Mouse (Mus musculus) MEL (cell line): ENCODE measurements around the gene Homez. TPM values are rescaled to one million over a fixed set of nuclear protein-coding genes. Genes with fewer than 3 reads are reported as not detected.

ENCODE experiments used
- DNase-seq: peaks from one replicate; pipeline ENCODE4 v3.0.0; 2011; ENCODE audit warnings: low read depth, low spot score
- H3K27ac ChIP-seq: 2 replicates; pipeline ENCODE4 v1.5.1; 2012; ENCODE audit warnings: low read depth, mild to moderate bottlenecking, control low read depth, low read length, moderate library complexity; ENCODE audit not compliant: control insufficient read depth
- H3K27me3 ChIP-seq, 2 experiments: fragments of 150-350 bp in 1 of 2; sonication (generic) in 1 of 2; 2 replicates each; pipeline ENCODE4 v1.6.1; 2012; ENCODE audit warnings: low read length in 2 of 2, mild to moderate bottlenecking in 2 of 2, improper control_type of control experiment in 1 of 2, moderate library complexity in 1 of 2; ENCODE audit not compliant: insufficient read depth in 2 of 2, control insufficient read depth in 1 of 2
- H3K36me3 ChIP-seq, 2 experiments: 2 replicates each; pipeline ENCODE4 v1.6.1; 2012 to 2014; ENCODE audit warnings: low read length in 2 of 2, improper control_type of control experiment in 1 of 2, inconsistent platforms in 1 of 2, mild to moderate bottlenecking in 1 of 2; ENCODE audit not compliant: insufficient read depth in 2 of 2, control insufficient read depth in 1 of 2
- H3K4me1 ChIP-seq, 2 experiments: fragments of 150-350 bp in 1 of 2; sonication (generic) in 1 of 2; 2 replicates each; pipeline ENCODE4 v1.6.1; 2012; ENCODE audit warnings: low read length in 2 of 2, improper control_type of control experiment in 1 of 2, mild to moderate bottlenecking in 1 of 2; ENCODE audit not compliant: insufficient read depth in 2 of 2, control insufficient read depth in 1 of 2
- H3K4me3 ChIP-seq, 2 experiments: fragments of 150-350 bp in 1 of 2; sonication (generic) in 1 of 2; 2 replicates each; pipeline ENCODE4 v1.5.1; 2012; ENCODE audit warnings: low read depth in 2 of 2, low read length in 2 of 2, mild to moderate bottlenecking in 2 of 2, moderate library complexity in 2 of 2, control low read depth in 1 of 2, improper control_type of control experiment in 1 of 2; ENCODE audit not compliant: control insufficient read depth in 1 of 2, insufficient read depth in 1 of 2
- H3K79me2 ChIP-seq: 2 replicates; pipeline ENCODE4 v1.6.1; 2012; ENCODE audit warnings: mild to moderate bottlenecking, low read length, moderate library complexity; ENCODE audit not compliant: control insufficient read depth, poor library complexity, insufficient read depth
- H3K9ac ChIP-seq: 2 replicates; pipeline ENCODE4 v1.6.1; 2012; ENCODE audit warnings: low read depth, mild to moderate bottlenecking, control low read depth, low read length, moderate library complexity; ENCODE audit not compliant: control insufficient read depth, poor library complexity, severe bottlenecking
- H3K9me3 ChIP-seq: fragments of 150-350 bp; sonication (generic); replicated peaks from 2 replicates; pipeline ENCODE4 v1.6.1; 2012; ENCODE audit warnings: mild to moderate bottlenecking, low read length, improper control_type of control experiment, moderate library complexity; ENCODE audit not compliant: insufficient read depth
- CHD2 ChIP-seq: IDR thresholded peaks from 2 replicates; pipeline ENCODE4 v1.6.1; 2011; ENCODE audit warnings: low read length, improper control_type of control experiment
- CTCF ChIP-seq, 3 experiments: IDR thresholded peaks in 2 of 3; conservative IDR thresholded peaks in 1 of 3; 2 replicates each; pipeline ENCODE4 v1.5.1; 2011 to 2012; ENCODE audit warnings: low read length in 3 of 3, low read depth in 2 of 3, mild to moderate bottlenecking in 2 of 3, improper control_type of control experiment in 1 of 3, inconsistent platforms in 1 of 3, mixed read lengths in 1 of 3, moderate library complexity in 1 of 3; ENCODE audit not compliant: control insufficient read depth in 1 of 3, insufficient read depth in 1 of 3, poor library complexity in 1 of 3, severe bottlenecking in 1 of 3
- E2F4 ChIP-seq: IDR thresholded peaks from 2 replicates; pipeline ENCODE4 v1.6.1; 2011; ENCODE audit warnings: low read depth, low read length, improper control_type of control experiment, borderline replicate concordance
- ELF1 ChIP-seq: IDR thresholded peaks from 2 replicates; pipeline ENCODE4 v1.6.1; 2014; ENCODE audit warnings: low read depth, mild to moderate bottlenecking, inconsistent platforms, low read length, improper control_type of control experiment, moderate library complexity
- EP300 ChIP-seq, 2 experiments: IDR thresholded peaks; 2 replicates each; pipeline ENCODE4 v1.6.1; 2011; ENCODE audit warnings: improper control_type of control experiment in 2 of 2, low read length in 2 of 2, low read depth in 1 of 2, mild to moderate bottlenecking in 1 of 2
- ETS1 ChIP-seq: IDR thresholded peaks from 2 replicates; pipeline ENCODE4 v1.6.1; 2012; ENCODE audit warnings: low read depth, mild to moderate bottlenecking, inconsistent platforms, low read length, improper control_type of control experiment, moderate library complexity
- GABPA ChIP-seq: IDR thresholded peaks from 2 replicates; pipeline ENCODE4 v1.6.1; 2012; ENCODE audit warnings: low read depth, mild to moderate bottlenecking, inconsistent platforms, low read length, improper control_type of control experiment, moderate library complexity
- JUND ChIP-seq: IDR thresholded peaks from 2 replicates; pipeline ENCODE4 v1.6.1; 2011; ENCODE audit warnings: low read depth, mild to moderate bottlenecking, improper control_type of control experiment, low read length
- MAX ChIP-seq: IDR thresholded peaks from 2 replicates; pipeline ENCODE4 v1.6.1; 2011; ENCODE audit warnings: low read length, improper control_type of control experiment
- MAZ ChIP-seq: IDR thresholded peaks from 2 replicates; pipeline ENCODE4 v1.6.1; 2012; ENCODE audit warnings: low read depth, mild to moderate bottlenecking, inconsistent platforms, low read length, improper control_type of control experiment
- MXI1 ChIP-seq: IDR thresholded peaks from 2 replicates; pipeline ENCODE4 v1.6.1; 2011; ENCODE audit warnings: mild to moderate bottlenecking, low read depth, low read length, improper control_type of control experiment
- MYC ChIP-seq: IDR thresholded peaks from 2 replicates; pipeline ENCODE4 v1.6.1; 2011; ENCODE audit warnings: low read depth, mild to moderate bottlenecking, low read length, improper control_type of control experiment, moderate library complexity
- NELFE ChIP-seq: IDR thresholded peaks from 2 replicates; pipeline ENCODE4 v1.6.1; 2011; ENCODE audit warnings: low read depth, low read length, improper control_type of control experiment
- POLR2AphosphoS2 ChIP-seq: IDR thresholded peaks from 2 replicates; pipeline ENCODE4 v1.6.1; 2011; ENCODE audit warnings: low read length, improper control_type of control experiment
- POLR2AphosphoS5 ChIP-seq: IDR thresholded peaks from 2 replicates; pipeline ENCODE4 v1.6.1; 2012; ENCODE audit warnings: low read depth, borderline replicate concordance, mild to moderate bottlenecking, inconsistent platforms, low read length, moderate library complexity, mixed read lengths
- RCOR1 ChIP-seq: IDR thresholded peaks from 2 replicates; pipeline ENCODE4 v1.6.1; 2012; ENCODE audit warnings: low read depth, mild to moderate bottlenecking, inconsistent platforms, low read length, improper control_type of control experiment
- SIN3A ChIP-seq: IDR thresholded peaks from 2 replicates; pipeline ENCODE4 v1.6.1; 2012; ENCODE audit warnings: low read length, improper control_type of control experiment, inconsistent platforms
- SMC3 ChIP-seq: IDR thresholded peaks from 2 replicates; pipeline ENCODE4 v1.6.1; 2011; ENCODE audit warnings: low read depth, low read length, improper control_type of control experiment
- TAL1 ChIP-seq: IDR thresholded peaks from 2 replicates; pipeline ENCODE4 v1.6.1; 2012; ENCODE audit warnings: mild to moderate bottlenecking, inconsistent platforms, low read length, moderate library complexity, mixed read lengths
- TBP ChIP-seq: IDR thresholded peaks from 2 replicates; pipeline ENCODE4 v1.8.0; 2011; ENCODE audit warnings: low read depth, low read length, improper control_type of control experiment
- TCF12 ChIP-seq: IDR thresholded peaks from 2 replicates; pipeline ENCODE4 v1.6.1; 2014; ENCODE audit warnings: low read depth, mild to moderate bottlenecking, inconsistent platforms, low read length, improper control_type of control experiment, moderate library complexity
- UBTF ChIP-seq: IDR thresholded peaks from 2 replicates; pipeline ENCODE4 v1.6.1; 2012; ENCODE audit warnings: low read depth, mild to moderate bottlenecking, inconsistent platforms, low read length, improper control_type of control experiment, moderate library complexity, borderline replicate concordance; ENCODE audit not compliant: insufficient read depth
- USF2 ChIP-seq, 2 experiments: IDR thresholded peaks; 2 replicates each; pipeline ENCODE4 v1.6.1; 2011 to 2012; ENCODE audit warnings: improper control_type of control experiment in 2 of 2, low read length in 2 of 2, borderline replicate concordance in 1 of 2, inconsistent platforms in 1 of 2, low read depth in 1 of 2, mild to moderate bottlenecking in 1 of 2; ENCODE audit not compliant: insufficient read depth in 1 of 2
- ZC3H11A ChIP-seq: IDR thresholded peaks from 2 replicates; pipeline ENCODE4 v1.6.1; 2012; ENCODE audit warnings: low read depth, mild to moderate bottlenecking, inconsistent platforms, low read length, improper control_type of control experiment
- ZKSCAN1 ChIP-seq: IDR thresholded peaks from 2 replicates; pipeline ENCODE4 v1.6.1; 2012; ENCODE audit warnings: low read depth, mild to moderate bottlenecking, inconsistent platforms, low read length, improper control_type of control experiment, moderate library complexity
- ZMIZ1 ChIP-seq: IDR thresholded peaks from 2 replicates; pipeline ENCODE4 v1.6.1; 2012; ENCODE audit warnings: low read depth, mild to moderate bottlenecking, inconsistent platforms, low read length, improper control_type of control experiment, moderate library complexity
- ZNF384 ChIP-seq: IDR thresholded peaks from 2 replicates; pipeline ENCODE4 v1.6.1; 2012; ENCODE audit warnings: low read depth, mild to moderate bottlenecking, inconsistent platforms, low read length, improper control_type of control experiment
- polyA plus RNA-seq, 2 experiments: library from polyadenylated mRNA; stranded (reverse) in 1 of 2; unstranded in 1 of 2; fragments of >175 nt in 1 of 2; fragments of >200 nt in 1 of 2; gene quantifications; 2 replicates each; pipeline versions ENCODE4 v1.2.1 to v1.2.4; 2012; ENCODE audit warnings: low replicate concordance in 2 of 2, low read depth in 1 of 2; ENCODE audit not compliant: insufficient read length in 2 of 2, insufficient read depth in 1 of 2, missing spikeins in 1 of 2
- total RNA-seq: library from RNA; depleted of rRNA; stranded (reverse); fragments of 300-350 nt; gene quantifications from 2 replicates; pipeline ENCODE4 v1.2.3, GENCODE M21; 2012

Homez gene
- total and polyA plus RNA-seq, 3 experiments: 4.9 to 8.5 TPM; not detected in 1

DNA sequence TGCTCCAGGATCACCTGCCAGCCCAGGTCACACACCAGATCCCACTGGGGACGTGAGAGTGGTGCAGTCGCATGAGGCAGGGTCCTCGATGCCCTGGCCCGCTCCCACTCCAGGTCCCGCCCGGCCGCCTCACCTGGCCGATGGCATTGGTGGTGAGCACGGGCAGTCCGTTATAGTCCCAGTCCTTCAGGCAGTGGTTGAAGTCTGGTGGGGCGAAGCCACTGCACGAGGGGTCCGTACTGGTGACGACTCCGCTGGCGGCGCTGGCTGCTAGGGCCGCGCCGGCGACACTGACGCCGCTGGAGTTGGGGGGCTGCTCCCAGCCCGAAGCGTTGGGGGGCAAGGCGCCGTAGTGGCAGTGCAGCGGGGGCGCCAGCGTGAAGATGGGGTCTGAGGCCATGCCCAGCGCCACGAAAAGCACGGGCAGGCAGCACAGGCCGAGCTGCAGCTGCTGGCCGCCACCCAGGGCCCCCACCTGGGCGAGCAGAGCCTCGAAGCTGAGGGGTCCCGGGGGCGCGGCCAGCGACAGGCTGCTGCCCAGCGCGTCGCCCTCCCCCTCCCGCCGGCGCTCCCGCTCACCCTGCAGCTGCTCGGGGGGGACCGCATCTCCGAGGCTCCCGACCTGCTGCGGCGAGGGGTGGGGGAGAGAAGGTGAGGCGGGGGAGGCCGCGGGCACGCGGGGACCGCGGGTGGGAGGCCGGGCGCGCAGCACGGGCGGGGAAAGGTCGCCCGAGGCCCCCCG lies 41.5 kb upstream of the Homez start:
- no peaks in the 10 kb centered on the region for H3K36me3 ChIP-seq
- H3K27ac ChIP-seq: no peak overlapping the region
- peaks cover 9 to 13% of the 10 kb centered on the region in 2 experiments; a peak in 3 of 4 replicates for H3K27me3 ChIP-seq
- no peaks in the 10 kb centered on the region; a peak in 1 of 4 replicates for H3K4me1 ChIP-seq
- no peaks in the 10 kb centered on the region for H3K79me2 ChIP-seq
- DNase-seq: no peak
- no peak for TF ChIP-seq JUND
- no peak for TF ChIP-seq TBP
- TF ChIP-seq MAX: no peak
- TF ChIP-seq NELFE: no peak
- no peak for TF ChIP-seq GABPA
- no peak for TF ChIP-seq ZKSCAN1
- no peak for TF ChIP-seq ELF1
- no peak for TF ChIP-seq UBTF
- no peak for TF ChIP-seq SIN3A
- no peak for TF ChIP-seq SMC3
- TF ChIP-seq TCF12: no peak
- no peak for TF ChIP-seq CTCF (IDR thresholded peaks at IDR 0.05 in 2 of 3, conservative IDR thresholded peaks at IDR 0.05 in 1 of 3; ENCODE audit: control insufficient read depth in 1 of 3, insufficient read depth in 1 of 3, low read depth in 2 of 3, low read length in 3 of 3, poor library complexity in 1 of 3, severe bottlenecking in 1 of 3)
- TF ChIP-seq POLR2AphosphoS5: no peak
- TF ChIP-seq MYC: no peak
- TF ChIP-seq POLR2AphosphoS2: no peak
- no peak for TF ChIP-seq ZNF384
- TF ChIP-seq E2F4: no peak
- TF ChIP-seq RCOR1: no peak
- TF ChIP-seq CHD2: no peak
- H3K9me3 ChIP-seq: no peaks in the 10 kb centered on the region
- peak overlapping the region in 1 of 2 experiments; percentile 32; a peak in 1 of 4 replicates for H3K4me3 ChIP-seq
- no peak overlapping the region for H3K9ac ChIP-seq

DNA sequence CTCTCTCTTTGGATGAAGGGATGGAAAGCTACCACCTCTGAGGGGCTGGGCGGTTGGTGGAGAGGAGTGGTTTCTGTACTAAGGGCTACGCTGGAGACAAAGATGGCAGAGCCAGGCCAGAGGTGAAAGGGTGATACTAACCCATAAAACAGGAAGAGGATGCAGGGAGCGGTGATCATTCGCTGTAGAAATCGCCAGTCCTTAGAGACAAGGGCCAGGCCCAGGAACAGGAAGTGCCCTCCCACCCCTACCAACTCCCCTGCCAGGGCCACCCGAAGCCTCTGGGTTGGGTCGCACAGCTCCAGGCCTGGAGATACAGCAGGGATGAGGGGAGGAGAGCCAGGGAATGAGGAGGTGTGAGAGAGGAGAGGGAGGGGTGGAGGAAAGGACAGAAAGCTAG lies 37.9 kb upstream of the Homez start:
- Histone ChIP-seq H3K79me2 (no peaks in the 10 kb centered on the region), H3K36me3 (no peaks in the 10 kb centered on the region), H3K27ac (no peak overlapping the region), H3K4me3 (no peak overlapping the region), H3K4me1 (no peaks in the 10 kb centered on the region; a peak in 1 of 4 replicates), H3K9me3 (no peaks in the 10 kb centered on the region), H3K9ac (no peak overlapping the region), H3K27me3 (peaks cover 4% of the 10 kb centered on the region in 2 experiments; a peak in 3 of 4 replicates)
- no peak for DNase-seq
- TF ChIP-seq ZC3H11A (no peak), GABPA (no peak), CTCF (IDR thresholded peaks at IDR 0.05 in 2 of 3, conservative IDR thresholded peaks at IDR 0.05 in 1 of 3; ENCODE audit: control insufficient read depth in 1 of 3, insufficient read depth in 1 of 3, low read depth in 2 of 3, low read length in 3 of 3, poor library complexity in 1 of 3, severe bottlenecking in 1 of 3) (no peak), TAL1 (no peak), MXI1 (no peak), USF2 (IDR thresholded peaks at IDR 0.05; ENCODE audit: borderline replicate concordance in 1 of 2, insufficient read depth in 1 of 2, low read depth in 1 of 2, low read length in 2 of 2) (no peak), EP300 (IDR thresholded peaks at IDR 0.05; ENCODE audit: low read depth in 1 of 2, low read length in 2 of 2) (no peak), POLR2AphosphoS2 (no peak), ETS1 (no peak), UBTF (no peak), MAZ (no peak), RCOR1 (no peak), ZMIZ1 (no peak)
